Mouse (Mus musculus): ENCODE measurements around the gene Gbp7. TPM values are rescaled to one million over a fixed set of nuclear protein-coding genes. Genes with fewer than 3 reads are reported as not detected.
"Not testable (repeated sequence)": the region's sequence is repeated elsewhere in the genome, so short reads cannot be mapped to it uniquely, and the experiment has no call there.

The Gbp7 gene
- total RNA-seq, 2 experiments from 2014 or later, result 4.3 to 5.8 TPM

DNA sequence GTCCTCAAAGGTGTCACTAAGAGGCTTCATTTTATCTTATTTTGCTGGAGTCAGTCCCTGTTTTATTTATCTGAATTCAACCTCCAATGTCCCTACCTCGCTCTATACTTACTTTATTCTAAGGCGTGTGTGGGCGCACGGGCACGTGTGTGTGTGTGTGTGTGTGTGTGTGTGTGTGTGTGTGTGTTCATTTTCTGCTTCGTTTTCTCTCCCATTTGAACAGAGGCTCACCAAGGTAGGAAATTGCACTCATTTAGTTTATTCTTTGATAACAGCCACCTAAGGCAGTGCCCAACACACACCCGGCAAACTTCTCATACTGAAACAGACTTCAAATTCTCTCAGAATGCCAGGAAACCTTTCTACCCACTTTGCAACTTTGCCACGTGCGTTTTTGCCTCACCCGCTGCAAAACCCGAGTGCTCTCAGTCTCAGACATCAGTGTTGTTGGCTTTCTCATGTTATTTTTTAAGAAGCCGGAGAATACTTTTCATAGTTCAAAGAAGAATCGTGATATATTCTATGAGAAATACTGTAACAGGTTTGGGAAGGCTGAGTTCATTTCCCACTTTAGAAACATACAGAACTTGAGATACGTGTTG lies 31.0 kb downstream of the Gbp7 start:
- DNase-seq, result no peak

DNA sequence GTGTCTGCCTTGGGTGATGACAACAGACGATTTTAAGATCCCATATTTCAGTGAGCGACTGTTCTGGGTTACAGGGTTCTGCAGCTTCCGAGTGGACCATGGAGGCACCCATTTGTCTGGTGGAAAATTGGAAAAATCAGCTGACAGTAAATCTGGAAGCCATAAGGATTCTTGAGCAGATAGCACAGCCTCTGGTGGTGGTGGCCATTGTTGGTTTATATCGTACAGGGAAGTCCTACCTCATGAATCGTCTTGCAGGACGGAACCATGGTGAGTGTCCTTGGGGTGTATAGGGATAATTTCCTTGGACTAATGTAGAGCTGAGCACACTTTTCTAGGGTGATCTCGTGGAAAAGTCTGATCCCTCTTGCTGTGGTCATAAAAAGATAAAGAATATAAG lies 31.5 kb downstream of the Gbp7 start:
- no peak for DNase-seq

DNA sequence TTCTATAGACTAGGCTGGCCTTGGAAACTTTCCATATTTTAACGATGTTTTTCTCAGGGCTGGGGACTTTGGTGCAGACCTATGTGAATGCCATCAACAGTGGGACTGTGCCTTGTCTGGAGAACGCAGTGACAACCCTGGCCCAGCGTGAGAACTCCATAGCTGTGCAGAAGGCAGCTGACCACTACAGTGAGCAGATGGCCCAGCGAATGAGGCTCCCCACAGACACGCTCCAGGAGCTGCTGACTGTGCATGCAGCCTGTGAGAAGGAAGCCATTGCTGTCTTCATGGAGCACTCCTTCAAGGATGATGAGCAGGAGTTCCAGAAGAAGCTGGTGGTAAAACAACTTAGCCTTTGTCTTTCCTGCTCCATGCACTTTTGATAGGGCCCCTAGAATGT lies 37.3 kb downstream of the Gbp7 start:
- DNase-seq, result not testable (repeated sequence)

DNA sequence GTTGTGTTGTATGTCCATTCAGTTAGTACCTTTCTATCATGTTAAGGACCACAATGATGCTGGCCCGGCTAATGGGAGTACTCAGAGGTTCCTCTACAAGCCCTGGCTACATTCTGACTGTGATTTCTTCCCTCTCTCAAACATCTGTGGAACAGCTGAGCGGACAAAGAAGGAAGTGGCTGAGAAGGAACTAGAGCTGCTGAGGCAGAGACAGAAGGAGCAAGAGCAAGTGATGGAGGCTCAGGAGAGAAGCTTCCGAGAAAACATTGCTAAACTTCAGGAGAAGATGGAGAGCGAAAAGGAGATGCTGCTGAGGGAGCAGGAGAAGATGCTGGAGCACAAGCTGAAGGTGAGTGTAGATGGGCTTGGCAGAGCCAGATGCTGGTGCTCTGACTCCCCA lies 40.6 kb downstream of the Gbp7 start:
- DNase-seq, result no peak

DNA sequence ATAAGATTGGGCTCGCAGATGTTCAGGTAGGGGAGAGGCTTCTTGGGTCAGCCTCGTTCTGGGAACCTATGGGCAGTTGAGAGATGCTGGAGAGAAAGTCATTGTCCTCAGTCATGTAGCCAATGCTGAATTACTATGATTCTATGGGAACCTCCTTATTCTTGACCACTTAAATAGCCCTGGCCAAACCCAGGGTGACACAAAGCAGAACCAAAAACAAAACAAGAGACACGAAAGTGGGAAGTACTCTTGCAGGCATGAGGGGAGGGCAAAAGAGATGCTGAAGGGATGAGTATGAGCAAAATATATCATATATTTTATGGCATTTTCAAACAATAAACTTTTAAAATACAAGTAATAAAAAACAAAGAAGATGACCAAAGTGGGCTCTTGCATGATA lies 47.0 kb downstream of the Gbp7 start:
- DNase-seq, result no peak

DNA sequence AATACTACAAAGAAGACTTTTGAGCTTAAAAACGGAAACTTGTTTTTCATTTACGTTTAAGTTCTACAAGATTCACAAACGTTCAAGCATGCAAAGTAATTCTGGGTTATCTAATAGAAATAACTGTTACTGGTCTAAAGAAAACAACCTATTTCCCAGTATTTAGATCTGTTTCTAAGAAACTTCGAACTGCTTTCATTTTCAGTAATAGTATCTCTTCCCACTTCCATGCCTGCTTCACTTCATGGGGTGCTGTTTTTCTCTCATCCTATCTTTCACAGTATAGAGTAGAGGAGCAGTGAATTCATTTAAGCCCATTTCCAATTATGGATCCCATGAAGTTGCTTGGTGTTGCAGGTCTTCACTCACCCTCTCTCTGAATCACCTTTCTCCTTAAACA lies 48.2 kb downstream of the Gbp7 start:
- no peak for DNase-seq

DNA sequence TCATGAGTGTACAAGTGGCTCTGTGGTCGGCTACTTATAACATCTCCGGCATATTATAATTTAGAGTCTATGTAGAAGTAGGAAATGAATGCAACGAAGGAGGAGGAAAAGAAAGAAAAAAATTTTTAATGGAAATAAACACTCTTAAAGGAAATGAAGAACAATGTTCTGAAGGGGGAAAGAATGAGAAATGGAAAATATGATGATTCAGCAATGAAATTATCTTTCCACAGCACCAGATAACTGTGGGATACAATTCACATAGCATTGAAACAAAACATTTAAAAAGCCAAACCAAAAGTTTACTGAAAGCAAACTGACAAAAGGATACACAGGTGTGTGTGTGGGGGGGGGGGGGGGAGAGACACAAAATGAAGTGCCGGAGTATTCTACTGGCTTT lies 52.9 kb downstream of the Gbp7 start:
- DNase-seq, result no peak

DNA sequence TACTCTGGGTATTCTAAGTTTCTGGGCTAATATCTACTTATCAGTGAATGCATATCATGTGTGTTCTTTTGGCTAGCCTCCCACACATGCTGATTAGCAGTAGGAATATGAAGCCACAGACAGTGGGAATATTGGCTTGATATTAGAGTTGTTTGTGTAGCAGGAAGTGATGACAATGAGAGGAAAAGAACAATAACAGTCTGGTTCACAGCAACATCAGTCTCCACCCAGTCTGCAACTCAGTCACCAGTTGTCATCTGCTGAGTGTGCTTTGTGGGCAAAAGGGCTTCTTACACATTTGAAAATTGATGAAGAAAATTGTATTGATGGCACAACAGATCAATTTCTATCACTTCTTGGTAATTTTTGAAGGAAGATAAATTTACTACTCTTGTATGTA lies 57.2 kb downstream of the Gbp7 start:
- no peak for DNase-seq

DNA sequence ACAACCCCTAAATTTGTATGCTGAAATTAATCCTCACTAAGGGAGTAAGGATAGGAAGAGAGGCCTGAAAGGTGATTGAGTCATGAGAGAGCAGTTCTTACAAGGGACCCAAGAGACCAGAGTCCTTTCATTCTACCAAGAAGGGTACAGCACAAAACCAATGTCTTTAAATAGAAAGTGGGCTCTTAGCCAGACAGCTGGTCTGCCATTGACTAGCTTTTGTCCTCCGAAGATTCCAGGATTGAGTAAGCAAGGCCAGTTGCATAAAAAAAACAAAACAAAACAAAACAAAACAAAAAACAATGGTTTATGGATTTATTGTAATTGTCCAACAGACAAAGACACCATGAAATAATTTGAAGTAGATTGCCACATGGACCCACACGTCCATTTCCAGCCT lies 58.7 kb downstream of the Gbp7 start:
- no peak for DNase-seq

DNA sequence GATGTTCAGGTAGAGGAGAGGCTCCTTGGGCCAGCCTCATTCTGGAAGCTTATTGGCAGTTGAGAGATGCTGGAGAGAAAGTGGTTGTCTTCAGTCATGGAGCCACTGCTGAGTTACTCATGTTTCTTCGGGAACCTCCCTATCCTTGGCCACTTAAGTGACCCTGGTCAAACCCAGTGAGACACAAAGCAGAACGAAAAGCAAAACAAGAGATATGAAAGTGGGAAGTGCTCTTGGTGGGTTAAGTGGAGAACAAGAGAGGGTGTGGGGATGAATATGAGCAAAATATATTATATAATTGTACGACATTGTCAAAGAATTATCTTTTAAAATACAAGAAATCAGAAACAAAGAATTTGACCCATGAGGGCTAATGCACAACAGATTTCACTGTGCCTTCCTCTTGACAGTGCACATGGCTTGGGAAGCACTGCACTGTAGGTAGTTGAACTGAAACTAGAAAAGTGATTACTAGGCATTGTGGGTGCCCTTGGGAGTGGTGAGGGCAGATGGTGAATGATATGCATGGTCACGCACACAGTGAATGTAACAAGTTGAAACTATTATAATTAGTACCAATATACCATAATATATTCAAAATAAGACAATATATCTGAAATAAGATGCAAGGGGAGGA lies 60.4 kb downstream of the Gbp7 start:
- no peak for DNase-seq

DNA sequence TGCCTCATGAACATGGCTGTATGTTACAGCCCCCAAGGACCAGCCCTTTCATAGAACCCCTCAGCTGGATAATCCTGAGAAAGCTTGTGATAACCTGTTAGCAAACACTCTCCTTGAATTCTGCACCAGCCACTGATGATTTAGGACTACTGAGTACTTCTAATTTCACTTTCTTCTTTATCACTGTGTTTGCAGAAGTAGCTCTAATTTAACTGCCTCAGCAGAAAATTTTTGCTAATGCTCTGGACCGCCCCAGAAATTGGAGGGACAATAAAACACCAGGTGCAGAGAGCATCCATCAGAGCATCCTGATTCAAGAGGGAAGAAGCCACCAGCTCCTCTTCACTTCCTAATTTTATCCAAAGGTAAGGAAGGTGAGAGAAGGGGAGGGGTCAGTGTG lies 64.4 kb downstream of the Gbp7 start, which contains the start of gene Gbp2b:
Gbp2b (plus strand) TSS at position 301 of the 400 bp plus-strand sequence.
- DNase-seq, result no peak

DNA sequence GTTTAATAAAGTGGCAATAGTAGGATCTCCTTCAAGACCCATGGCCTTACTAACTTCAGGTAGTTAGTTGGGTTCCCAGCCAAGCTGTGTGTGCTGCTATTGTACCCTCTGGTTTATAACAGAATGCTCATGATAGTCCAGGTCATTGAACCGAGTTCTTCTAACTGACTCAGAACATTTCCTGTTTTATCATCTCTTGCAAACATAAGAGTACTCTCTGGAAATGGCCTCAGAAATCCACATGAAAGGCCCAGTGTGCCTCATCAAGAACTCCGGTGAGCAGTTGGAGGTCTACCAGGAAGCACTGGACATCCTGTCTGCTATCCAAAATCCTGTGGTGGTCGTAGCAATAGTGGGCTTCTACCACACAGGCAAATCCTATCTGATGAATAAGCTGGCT lies 67.8 kb downstream of the Gbp7 start:
- no peak for DNase-seq

Other genes with a start within 250 kb of the Gbp7 start
- 100 to 1,000 TPM; 388 to 401 TPM for gene Pdlim5, start 134.6 kb upstream of the Gbp7 start, total RNA-seq (2021)
- gene Gbp5, start 36.4 kb upstream of the Gbp7 start, total RNA-seq (2021), result 1 to 10 TPM; 2.2 to 3.2 TPM
- 1 to 10 TPM; 6.6 to 8.6 TPM for gene Gbp3, start 29.7 kb downstream of the Gbp7 start, total RNA-seq (2021)
- gene Gbp2b, start 64.5 kb downstream of the Gbp7 start, total RNA-seq (2021), result not detected
- 1 to 10 TPM; 3.7 to 4.5 TPM for gene Gbp2, start 90.3 kb downstream of the Gbp7 start, total RNA-seq (2021)
- gene Kyat3, start 170.7 kb downstream of the Gbp7 start, total RNA-seq (2021), result 1 to 10 TPM; 2.6 to 4.2 TPM
- 10 to 100 TPM; 18.2 to 18.8 TPM for gene Gtf2b, start 234.7 kb downstream of the Gbp7 start, total RNA-seq (2021)

All from gastrocnemius, postnatal 10 days (tissue).